Mouse (Mus musculus) heart, adult 2 months (tissue): Measurements from ENCODE around the gene Wfikkn1. TPM values are rescaled to one million over a fixed set of nuclear protein-coding genes. Genes with fewer than 3 reads are reported as not detected.
A peak's percentile ranks its signal among the peaks of the same experiment; 100 is the strongest.

Experiments used
- DNase-seq, 2 experiments: peaks; one replicate each; pipeline ENCODE4 v3.0.0; 2021
- H3K27ac ChIP-seq: fragments of 200-600 bp; 2 replicates; pipeline ENCODE4 v1.8.1; 2022
- H3K27me3 ChIP-seq: fragments of 200-500 bp; 2 replicates; pipeline ENCODE4 v1.6.1; 2012; ENCODE audit warnings: mild to moderate bottlenecking, low read length, inconsistent platforms, mixed read lengths; ENCODE audit not compliant: control insufficient read depth, insufficient read depth
- H3K36me3 ChIP-seq: fragments of 200-500 bp; 2 replicates; pipeline ENCODE4 v1.6.1; 2012; ENCODE audit warnings: low read length, inconsistent platforms; ENCODE audit not compliant: control insufficient read depth, insufficient read depth
- H3K4me1 ChIP-seq: fragments of 200-500 bp; 2 replicates; pipeline ENCODE4 v1.6.1; 2011; ENCODE audit warnings: low read length; ENCODE audit not compliant: control insufficient read depth, insufficient read depth
- H3K4me3 ChIP-seq: fragments of 200-600 bp; 2 replicates; pipeline ENCODE4 v1.8.1; 2022
- H3K79me2 ChIP-seq: fragments of 200-500 bp; replicated peaks from 2 replicates; pipeline ENCODE4 v1.6.1; 2012; ENCODE audit warnings: mild to moderate bottlenecking, inconsistent platforms, low read length, moderate library complexity, mixed read lengths; ENCODE audit not compliant: control insufficient read depth, insufficient read depth
- H3K9ac ChIP-seq: fragments of 200-500 bp; 2 replicates; pipeline ENCODE4 v1.6.1; 2012; ENCODE audit warnings: low read depth, mild to moderate bottlenecking, control low read depth, inconsistent platforms, low read length, mixed read lengths
- CTCF ChIP-seq: fragments of 200-600 bp; IDR thresholded peaks from 2 replicates; pipeline ENCODE4 v1.8.1; 2022; ENCODE audit warnings: antibody characterized with exemption, mild to moderate bottlenecking, moderate library complexity
- EP300 ChIP-seq: fragments of 200-500 bp; IDR thresholded peaks from 2 replicates; pipeline ENCODE4 v1.6.1; 2011; ENCODE audit warnings: low read depth, low read length, control low read depth; ENCODE audit not compliant: insufficient read depth
- POLR2A ChIP-seq: fragments of 200-500 bp; IDR thresholded peaks from 2 replicates; pipeline ENCODE4 v1.6.1; 2011; ENCODE audit warnings: mild to moderate bottlenecking, low read depth, low read length, control low read depth; ENCODE audit not compliant: insufficient read depth
- WGBS: fragments of 180-500 bp; shearing (Covaris S2); methylation state at CpG from one replicate; pipeline ENCODE4 v1.1.7; 2018; 5-methylcytosine and 5-hydroxymethylcytosine counted together
- intact Hi-C: fragments of 180-260 bp; cut with DNase I; formaldehyde crosslinking; loops from one replicate; pipeline ENCODE4 v1.15.1; 2025
- polyA plus RNA-seq: library from polyadenylated mRNA; depleted of rRNA; stranded (reverse); fragments of >200 nt; gene quantifications from 2 replicates; pipeline ENCODE4 v1.2.3, GENCODE M21; 2012
- total RNA-seq, 2 experiments: library from RNA; stranded (reverse); gene quantifications; 2 replicates each; pipeline ENCODE4 v1.2.3; 2021

The Wfikkn1 gene
- total and polyA plus RNA-seq, 3 experiments: 0.29 to 0.82 (median 0.50) TPM

DNA sequence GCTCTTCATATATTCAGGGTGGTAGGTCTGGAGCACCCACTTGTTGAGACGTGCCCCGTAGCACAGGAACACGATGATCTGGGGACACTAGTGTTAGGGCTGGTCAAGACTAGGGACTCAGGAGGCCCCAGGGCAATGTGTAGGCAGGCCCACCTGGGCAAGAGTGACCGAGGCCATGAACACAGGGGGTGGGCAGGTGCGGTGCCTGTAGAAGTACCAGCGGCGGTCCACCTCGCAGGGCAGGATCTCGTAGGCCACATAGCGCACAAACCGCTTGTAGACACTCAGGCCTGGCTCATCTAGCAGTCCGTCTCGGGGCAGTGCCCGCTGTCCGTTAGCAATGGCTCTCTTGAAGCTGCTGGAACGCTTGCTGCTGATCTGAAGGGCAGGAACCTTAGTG lies 44.8 kb downstream of the Wfikkn1 start:
- H3K4me3 ChIP-seq: no peak overlapping the region
- H3K4me1 ChIP-seq: peaks cover 26% of the 10 kb centered on the region
- peak overlapping the region; percentile 73; the same call in 1 of the 2 replicates for H3K27ac ChIP-seq
- TF ChIP-seq POLR2A (no peak), EP300 (no peak), CTCF (no peak)
- intact Hi-C loops: no loop called here
- WGBS: 80% methylated on average over 16 of the region's 16 CpGs
- no peaks in the 10 kb centered on the region; the same call in 1 of the 2 replicates for H3K36me3 ChIP-seq
- no peaks in the 10 kb centered on the region for H3K27me3 ChIP-seq
- peak overlapping the region; percentile 59 for H3K9ac ChIP-seq
- peaks cover 2% of the 10 kb centered on the region for H3K79me2 ChIP-seq
- DNase-seq: no peak

DNA sequence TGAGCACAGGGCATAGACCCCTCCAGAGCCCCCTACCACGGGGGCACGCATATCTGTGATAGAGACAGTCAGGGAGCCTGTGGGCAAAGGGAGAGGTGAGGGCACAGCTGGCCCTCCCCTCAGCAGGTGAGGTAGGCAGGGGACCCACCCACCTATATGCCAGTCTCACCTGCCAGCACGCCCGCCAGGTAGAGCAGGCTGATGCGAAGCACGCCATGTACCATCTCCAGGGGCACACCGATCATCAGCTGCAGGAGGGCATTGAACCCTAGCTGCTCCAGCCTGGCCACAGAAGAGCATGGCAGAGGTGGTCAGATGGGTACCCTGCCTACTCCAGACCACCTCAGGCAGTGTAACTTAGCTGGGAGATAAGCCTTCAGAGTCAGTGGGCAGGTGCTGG lies 45.4 kb downstream of the Wfikkn1 start:
- 94% methylated on average over 7 of the region's 7 CpGs for WGBS
- Histone ChIP-seq H3K4me1 (peaks cover 26% of the 10 kb centered on the region), H3K9ac (no peak overlapping the region), H3K36me3 (no peaks in the 10 kb centered on the region; the same call in 1 of the 2 replicates), H3K27me3 (no peaks in the 10 kb centered on the region), H3K27ac (no peak overlapping the region), H3K4me3 (no peak overlapping the region), H3K79me2 (peaks cover 2% of the 10 kb centered on the region)
- DNase-seq: no peak
- TF ChIP-seq POLR2A: no peak
- TF ChIP-seq EP300: no peak
- TF ChIP-seq CTCF: no peak
- intact Hi-C loops: no loop called here

- intact Hi-C loops: loop anchor here (5.0 kb wide), 1 partner anchor 33 kb away; the partner anchor contains the start of gene Mcrip2
- no peaks in the 10 kb centered on the region; the same call in 1 of the 2 replicates for H3K36me3 ChIP-seq
- WGBS: 83% methylated on average over 12 of the region's 12 CpGs
- no peaks in the 10 kb centered on the region for H3K27me3 ChIP-seq
- TF ChIP-seq EP300 (no peak), CTCF (no peak), POLR2A (no peak)
- 0 out of 2 replicates have a peak overlapping the region, but pooled peaks have one; percentile 19 for H3K9ac ChIP-seq
- H3K27ac ChIP-seq: peak overlapping the region; percentile 100; the same call in 1 of the 2 replicates
- peak overlapping the region; percentile 85; the same call in 1 of the 2 replicates for H3K4me3 ChIP-seq
- peaks cover 26% of the 10 kb centered on the region for H3K4me1 ChIP-seq
- no peak for DNase-seq
- H3K79me2 ChIP-seq: peaks cover 2% of the 10 kb centered on the region
Observed at GRCm38 (mm10) chr17:25834595-25835222, 45.9 kb downstream of the Wfikkn1 start.

DNA sequence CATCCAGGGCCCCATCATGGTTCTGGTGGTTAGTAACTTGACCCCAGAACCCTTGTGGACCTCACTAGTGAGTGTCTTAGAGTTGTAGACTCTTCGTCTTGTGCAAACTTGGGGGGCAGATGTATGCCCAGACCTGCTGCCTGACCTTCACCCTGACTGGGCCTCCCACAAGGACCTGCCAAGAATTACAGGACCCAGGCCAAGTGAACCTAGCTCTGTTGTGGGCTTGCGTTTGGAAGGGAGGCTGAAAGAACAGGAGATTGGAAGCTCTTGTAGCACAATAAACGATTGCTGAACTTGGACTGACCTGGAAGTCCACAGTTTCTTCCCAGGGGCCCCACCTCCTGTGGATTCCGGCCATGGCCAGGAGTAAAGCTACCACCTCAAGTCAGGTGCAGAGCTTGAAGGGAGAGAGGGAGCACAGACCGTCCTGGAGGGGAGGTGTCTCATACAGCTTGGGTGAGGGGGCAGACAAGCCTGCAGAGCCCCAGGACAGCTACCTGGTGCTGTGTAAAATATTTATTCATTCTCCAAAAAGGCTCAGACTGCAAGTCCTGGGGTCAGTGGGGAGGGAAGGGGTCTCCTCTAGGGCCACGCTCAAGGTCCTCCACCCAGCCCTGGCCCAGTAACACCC lies 46.6 kb downstream of the Wfikkn1 start:
- H3K4me3 ChIP-seq: peak overlapping the region; percentile 85
- H3K27me3 ChIP-seq: no peaks in the 10 kb centered on the region
- no peak for TF ChIP-seq CTCF
- intact Hi-C loops: loop anchor here (5.0 kb wide), 1 partner anchor 33 kb away; the partner anchor contains the start of gene Mcrip2
- peaks cover 26% of the 10 kb centered on the region for H3K4me1 ChIP-seq
- H3K79me2 ChIP-seq: peaks cover 2% of the 10 kb centered on the region
- H3K9ac ChIP-seq: peak overlapping the region; percentile 84
- peak; percentile 40 to 56 for DNase-seq
- H3K27ac ChIP-seq: peak overlapping the region; percentile 100
- WGBS: 10% methylated on average over 6 of the region's 6 CpGs
- H3K36me3 ChIP-seq: no peaks in the 10 kb centered on the region; the same call in 1 of the 2 replicates

- H3K36me3 ChIP-seq: no peaks in the 10 kb centered on the region; the same call in 1 of the 2 replicates
- H3K9ac ChIP-seq: peak within 1 kb of the TSS; percentile 85
- TF ChIP-seq CTCF (no peak), POLR2A (no peak; the same call in none of the 2 replicates), EP300 (no peak)
- DNase-seq: peak; percentile 93 to 94
- H3K27ac ChIP-seq: peak within 1 kb of the TSS; percentile 100
- H3K4me1 ChIP-seq: peaks cover 28% of the 10 kb centered on the region
- no peaks in the 10 kb centered on the region for H3K27me3 ChIP-seq
- WGBS: under 1% methylated on average over 24 of the region's 24 CpGs
- intact Hi-C loops: loop anchor here (5.0 kb wide), 1 partner anchor 34 kb away; the partner anchor contains the start of gene Mcrip2
- H3K79me2 ChIP-seq: peaks cover 2% of the 10 kb centered on the region
- H3K4me3 ChIP-seq: peak within 1 kb of the TSS; percentile 85
Observed at GRCm38 (mm10) chr17:25833291-25833663, 47.4 kb downstream of the Wfikkn1 start, which contains the start of gene Stub1. TSS of gene Stub1 (minus strand) at chr17:25833404.
